Mouse (Mus musculus) neutrophil, adult 59 days (primary cell): ENCODE measurements around the gene Rps10. TPM values are rescaled to one million over a fixed set of nuclear protein-coding genes. Genes with fewer than 3 reads are reported as not detected.

ENCODE experiments used
- total RNA-seq, 2 experiments: library from RNA; stranded (reverse); gene quantifications; 1 replicate in 1 of 2; 2 replicates in 1 of 2; pipeline ENCODE4 v1.2.4; 2023

Rps10 gene
- total RNA-seq = 100 to 1,000 TPM; 724 to 797 TPM

GRCm38 (mm10) chr17:27636132-27637020 lies at the start of gene Rps10:
Rps10 (minus strand) TSS chr17:27636669.

GRCm38 (mm10) chr17:27655089-27656010 lies 18.9 kb upstream of the Rps10 start, which contains the start of gene Pacsin1:
Pacsin1 (plus strand) TSS chr17:27655509.

GRCm38 (mm10) chr17:27634871-27635574 lies 1.4 kb downstream of the Rps10 start, which contains the start of gene RPS10-NUDT3:
RPS10-NUDT3 (minus strand) TSS chr17:27635222.

GRCm38 (mm10) chr17:27623360-27624326 lies 12.8 kb downstream of the Rps10 start, which contains the start of gene Nudt3:
Nudt3 (minus strand) TSS chr17:27623495.

Other genes with a start within 250 kb of the Rps10 start
- gene Grm4, start 115.3 kb downstream of the Rps10 start, total RNA-seq = under 1 TPM in 1 of 2 experiments, not detected in 1; 0.09 TPM
- gene Hmga1, start 80.2 kb downstream of the Rps10 start, total RNA-seq = 10 to 100 TPM; 63.8 to 70.1 TPM
- 10 to 100 TPM; 30.3 to 36.6 TPM for gene AI413582, start 70.9 kb downstream of the Rps10 start, total RNA-seq
- gene Nudt3, start 13.2 kb downstream of the Rps10 start, total RNA-seq = 10 to 100 TPM; 54.9 to 58.2 TPM
- not detected for gene RPS10-NUDT3, start 1.4 kb downstream of the Rps10 start, total RNA-seq
- under 1 TPM in 1 of 2 experiments, not detected in 1; 0.11 TPM for gene Pacsin1, start 18.8 kb upstream of the Rps10 start, total RNA-seq
- not detected for gene Spdef, start 92.3 kb upstream of the Rps10 start, total RNA-seq
- gene D17Wsu92e, start 184.0 kb upstream of the Rps10 start, total RNA-seq = 10 to 100 TPM; 53.6 to 58.5 TPM
- gene Snrpc, start 201.5 kb upstream of the Rps10 start, total RNA-seq = 10 to 100 TPM; 68.3 to 69.9 TPM
- gene Uhrf1bp1, start 219.8 kb upstream of the Rps10 start, total RNA-seq = 1 to 10 TPM; 6.8 to 7.4 TPM